Mouse (Mus musculus) midbrain, embryonic 15.5 days (tissue): ENCODE results near the gene Adprm. TPM values are rescaled to one million over a fixed set of nuclear protein-coding genes. Genes with fewer than 3 reads are reported as not detected.
A peak's percentile ranks its signal among the peaks of the same experiment; 100 is the strongest.
"Not testable (repeated sequence)": the region's sequence is repeated elsewhere in the genome, so short reads cannot be mapped to it uniquely, and the experiment has no call there.

Experiments used
- ATAC-seq: fragments of 200-750 bp; cut with Nextera tagmentation; replicated peaks from 2 replicates; pipeline ENCODE4 v1.8.0; 2017; ENCODE audit warnings: moderate TSS enrichment
- H3K27ac ChIP-seq: fragments of 300-500 bp; sonication (generic); 2 replicates; pipeline ENCODE4 v1.5.1; 2015; ENCODE audit warnings: mild to moderate bottlenecking, inconsistent platforms
- H3K27me3 ChIP-seq: fragments of 300-500 bp; sonication (generic); replicated peaks from 2 replicates; pipeline ENCODE4 v1.6.1; 2015; ENCODE audit warnings: inconsistent platforms
- H3K36me3 ChIP-seq: fragments of 300-500 bp; sonication (generic); replicated peaks from 2 replicates; pipeline ENCODE4 v1.6.1; 2015; ENCODE audit warnings: inconsistent platforms
- H3K4me1 ChIP-seq: fragments of 300-500 bp; sonication (generic); 2 replicates; pipeline ENCODE4 v1.6.1; 2015; ENCODE audit warnings: inconsistent platforms
- H3K4me2 ChIP-seq: fragments of 300-500 bp; sonication (generic); 2 replicates; pipeline ENCODE4 v1.6.1; 2015; ENCODE audit warnings: inconsistent platforms, mild to moderate bottlenecking, moderate library complexity
- H3K4me3 ChIP-seq: fragments of 300-500 bp; sonication (generic); 2 replicates; pipeline ENCODE4 v1.5.1; 2015; ENCODE audit warnings: mild to moderate bottlenecking, inconsistent platforms
- H3K9ac ChIP-seq: fragments of 300-500 bp; sonication (generic); 2 replicates; pipeline ENCODE4 v1.6.1; 2015; ENCODE audit warnings: mild to moderate bottlenecking, inconsistent platforms
- H3K9me3 ChIP-seq: fragments of 300-500 bp; sonication (generic); 2 replicates; pipeline ENCODE4 v1.6.1; 2016; ENCODE audit warnings: inconsistent platforms
- WGBS: fragments of 180-500 bp; shearing (Covaris S2); methylation state at CpG from one replicate; pipeline ENCODE4 v1.1.7; 2015; ENCODE audit warnings: mixed read lengths; 5-methylcytosine and 5-hydroxymethylcytosine counted together
- polyA plus RNA-seq: library from polyadenylated mRNA; unstranded; fragments of >200 nt; fragmentation: Nextera tagmentation; extraction: Ambion mirVana; gene quantifications from 2 replicates; pipeline ENCODE4 v1.2.1, GENCODE M21; 2015

The Adprm gene
- 32.4 and 35.3 TPM in 2 replicates for polyA plus RNA-seq

DNA sequence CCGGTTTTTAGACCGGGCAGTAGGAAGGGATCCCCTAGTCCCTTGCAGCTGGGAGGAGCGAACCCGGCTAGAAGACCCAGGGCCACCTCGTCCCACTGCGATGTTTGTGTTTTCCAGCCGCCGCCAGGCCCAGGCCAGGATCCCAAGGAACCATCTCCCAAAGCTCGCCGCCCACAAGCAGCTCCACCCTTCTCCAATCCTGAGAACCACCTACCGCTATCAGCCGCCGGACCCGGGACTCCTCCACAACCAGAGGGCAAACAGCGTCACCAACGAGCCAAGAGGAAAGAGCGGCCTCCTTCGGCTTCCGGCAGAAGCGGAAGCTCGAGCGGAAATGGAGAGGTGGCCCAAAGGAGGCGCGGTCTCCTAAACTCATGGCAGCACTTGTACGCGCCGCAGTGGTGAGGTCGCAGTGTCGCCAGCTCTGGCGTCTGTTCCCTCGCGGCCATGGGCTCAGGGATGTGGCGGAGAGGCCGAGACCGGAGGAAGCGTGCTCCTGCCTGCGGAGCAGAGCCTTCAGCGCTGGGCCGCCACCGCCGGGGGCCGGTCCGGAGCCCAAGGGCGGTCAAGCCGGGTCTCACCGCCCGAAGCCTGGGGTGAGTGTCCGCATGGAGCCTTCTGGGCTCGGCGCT, at the start of gene Adprm, which contains the start of gene Sco1:
Gene Adprm (minus strand): TSS at position 274 of the 632 bp plus-strand sequence.
Gene Sco1 (plus strand): TSS at position 350 of the 632 bp plus-strand sequence.
- H3K27me3 ChIP-seq = no peaks in the 10 kb centered on the region
- H3K4me2 ChIP-seq = peak within 1 kb of the TSS; percentile 62
- H3K9ac ChIP-seq = peak within 1 kb of the TSS; percentile 85
- ATAC-seq = peak; percentile 98
- H3K9me3 ChIP-seq = no peaks in the 10 kb centered on the region
- peaks cover 24% of the 10 kb centered on the region for H3K4me1 ChIP-seq
- H3K4me3 ChIP-seq = peak within 1 kb of the TSS; percentile 67
- peaks cover 11% of the 10 kb centered on the region; the same call in 1 of the 2 replicates for H3K36me3 ChIP-seq
- WGBS = under 1% methylated on average over 50 of the region's 50 CpGs
- H3K27ac ChIP-seq = peak within 1 kb of the TSS; percentile 86

DNA sequence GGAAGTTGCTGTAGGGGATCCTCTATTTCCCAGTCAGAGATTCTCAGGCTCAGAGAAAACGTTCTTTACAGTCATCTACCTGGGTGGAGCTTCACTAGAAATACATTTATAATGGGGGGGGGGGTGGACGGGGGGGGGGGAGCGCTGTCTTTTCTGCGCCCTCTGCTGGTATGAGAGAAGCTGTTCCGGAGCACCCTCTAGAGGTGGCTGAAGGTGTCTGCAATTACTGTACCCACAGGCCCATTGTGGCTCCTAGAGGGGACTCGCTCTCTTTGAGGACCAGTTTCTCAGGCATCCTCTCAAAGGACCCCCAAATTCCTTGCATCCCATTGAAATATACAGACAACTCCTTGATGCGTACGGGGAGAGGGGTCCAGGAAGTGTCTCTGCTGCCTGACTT, 49.3 kb upstream of the Adprm start:
- 30% methylated on average over 8 of the region's 8 CpGs for WGBS
- H3K4me1 ChIP-seq = no peaks in the 10 kb centered on the region
- H3K4me3 ChIP-seq = no peak overlapping the region
- H3K27me3 ChIP-seq = no peaks in the 10 kb centered on the region
- no peak overlapping the region for H3K27ac ChIP-seq
- H3K9ac ChIP-seq = no peak overlapping the region
- no peak for ATAC-seq
- H3K9me3 ChIP-seq = no peaks in the 10 kb centered on the region
- H3K36me3 ChIP-seq = no peaks in the 10 kb centered on the region
- H3K4me2 ChIP-seq = no peak overlapping the region

DNA sequence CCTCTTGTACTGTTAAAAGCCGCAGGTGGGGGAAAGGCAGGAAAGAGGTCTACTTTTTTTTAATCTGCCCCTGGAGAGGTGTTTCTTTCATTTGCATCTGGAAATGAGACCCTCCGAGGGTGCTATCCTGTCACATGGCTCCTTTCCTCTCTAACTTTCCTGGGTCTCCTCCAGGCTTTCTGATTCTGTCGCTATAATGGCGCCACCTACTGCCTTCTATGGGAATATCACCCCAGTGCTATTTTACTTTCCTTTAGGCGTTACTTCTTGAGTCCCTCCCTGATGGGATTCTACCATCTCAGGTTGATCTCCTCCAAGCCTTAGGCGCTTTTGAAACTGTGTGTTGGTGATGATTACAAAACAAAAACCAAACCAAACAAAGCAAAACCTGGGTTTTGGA, 47.8 kb upstream of the Adprm start:
- 40% methylated on average over 6 of the region's 6 CpGs for WGBS
- Histone ChIP-seq H3K27me3 (no peaks in the 10 kb centered on the region), H3K4me1 (no peaks in the 10 kb centered on the region), H3K36me3 (no peaks in the 10 kb centered on the region), H3K9me3 (no peaks in the 10 kb centered on the region), H3K27ac (no peak overlapping the region), H3K4me2 (no peak overlapping the region), H3K9ac (no peak overlapping the region), H3K4me3 (no peak overlapping the region)
- ATAC-seq = no peak

DNA sequence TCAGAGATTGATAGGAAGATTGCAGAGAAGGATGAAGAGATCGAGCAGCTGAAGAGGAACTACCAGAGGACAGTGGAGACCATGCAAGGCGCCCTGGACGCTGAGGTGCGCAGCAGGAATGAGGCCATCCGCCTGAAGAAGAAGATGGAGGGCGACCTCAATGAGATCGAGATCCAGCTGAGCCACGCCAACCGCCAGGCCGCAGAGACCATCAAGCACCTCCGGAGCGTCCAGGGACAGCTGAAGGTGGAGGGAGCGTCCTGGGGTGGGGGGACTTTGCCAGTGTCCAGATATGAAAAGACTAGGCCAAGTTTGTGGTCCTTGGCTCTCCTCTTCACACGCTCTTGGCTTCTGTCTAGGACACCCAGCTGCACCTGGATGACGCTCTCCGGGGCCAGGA, 46.8 kb upstream of the Adprm start:
- Histone ChIP-seq H3K27me3 (no peaks in the 10 kb centered on the region), H3K27ac (no peak overlapping the region), H3K4me2 (no peak overlapping the region), H3K36me3 (no peaks in the 10 kb centered on the region), H3K4me1 (no peaks in the 10 kb centered on the region), H3K4me3 (no peak overlapping the region), H3K9me3 (no peaks in the 10 kb centered on the region), H3K9ac (no peak overlapping the region)
- ATAC-seq = no peak
- 96% methylated on average over 16 of the region's 16 CpGs for WGBS

DNA sequence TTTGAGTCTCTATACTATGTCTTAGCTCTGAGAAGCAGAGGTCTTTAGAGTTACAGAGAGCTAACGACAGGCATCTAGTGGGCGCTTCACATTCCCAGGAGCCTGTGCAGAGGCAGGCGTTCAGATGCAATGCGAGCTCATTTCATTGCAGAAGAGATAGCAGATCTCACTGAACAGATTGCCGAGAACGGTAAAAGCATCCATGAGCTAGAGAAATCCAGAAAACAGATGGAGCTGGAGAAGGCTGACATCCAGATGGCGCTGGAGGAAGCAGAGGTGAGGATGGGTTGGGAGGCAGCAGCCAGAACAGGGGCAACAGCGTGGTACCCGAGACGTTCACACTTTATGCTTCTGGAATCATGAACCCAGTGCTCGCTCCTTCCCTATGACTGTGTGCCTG, 46.0 kb upstream of the Adprm start:
- Histone ChIP-seq H3K36me3 (no peaks in the 10 kb centered on the region), H3K27me3 (no peaks in the 10 kb centered on the region), H3K4me1 (no peaks in the 10 kb centered on the region), H3K4me3 (no peak overlapping the region), H3K9ac (no peak overlapping the region), H3K4me2 (no peak overlapping the region), H3K27ac (no peak overlapping the region), H3K9me3 (no peaks in the 10 kb centered on the region)
- no peak for ATAC-seq
- 88% methylated on average over 11 of the region's 11 CpGs for WGBS

DNA sequence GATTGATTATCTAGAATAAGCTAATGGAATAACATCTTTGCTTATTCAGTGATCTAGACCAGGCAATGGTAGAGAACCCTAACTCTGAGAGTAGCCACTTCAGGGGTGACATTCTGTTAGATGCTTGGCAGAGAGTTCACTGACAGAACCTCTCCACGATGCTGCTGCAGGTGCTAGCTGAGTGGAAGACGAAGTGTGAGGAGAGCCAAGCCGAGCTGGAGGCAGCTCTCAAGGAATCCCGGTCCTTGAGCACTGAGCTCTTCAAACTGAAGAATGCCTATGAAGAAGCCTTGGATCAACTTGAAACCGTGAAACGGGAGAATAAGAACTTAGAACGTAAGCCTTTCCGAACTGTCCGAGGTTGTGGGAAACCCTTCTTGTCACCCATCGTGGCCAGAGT, 45.3 kb upstream of the Adprm start:
- Histone ChIP-seq H3K9me3 (no peaks in the 10 kb centered on the region), H3K4me1 (no peaks in the 10 kb centered on the region), H3K4me3 (no peak overlapping the region), H3K27me3 (no peaks in the 10 kb centered on the region), H3K9ac (no peak overlapping the region), H3K4me2 (no peak overlapping the region), H3K36me3 (no peaks in the 10 kb centered on the region), H3K27ac (no peak overlapping the region)
- ATAC-seq = no peak
- WGBS = 90% methylated on average over 10 of the region's 10 CpGs

DNA sequence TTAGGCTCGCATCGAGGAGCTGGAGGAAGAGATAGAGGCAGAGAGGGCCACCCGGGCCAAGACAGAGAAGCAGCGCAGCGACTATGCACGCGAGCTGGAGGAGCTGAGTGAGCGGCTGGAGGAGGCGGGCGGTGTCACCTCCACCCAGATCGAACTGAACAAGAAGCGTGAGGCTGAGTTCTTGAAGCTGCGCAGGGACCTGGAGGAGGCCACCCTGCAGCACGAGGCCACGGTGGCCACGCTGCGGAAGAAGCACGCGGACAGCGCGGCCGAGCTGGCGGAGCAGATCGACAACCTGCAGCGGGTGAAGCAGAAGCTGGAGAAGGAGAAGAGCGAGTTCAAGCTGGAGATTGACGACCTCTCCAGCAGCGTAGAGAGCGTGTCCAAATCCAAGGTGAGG, 42.1 kb upstream of the Adprm start:
- H3K36me3 ChIP-seq = no peaks in the 10 kb centered on the region
- WGBS = 81% methylated on average over 29 of the region's 29 CpGs

DNA sequence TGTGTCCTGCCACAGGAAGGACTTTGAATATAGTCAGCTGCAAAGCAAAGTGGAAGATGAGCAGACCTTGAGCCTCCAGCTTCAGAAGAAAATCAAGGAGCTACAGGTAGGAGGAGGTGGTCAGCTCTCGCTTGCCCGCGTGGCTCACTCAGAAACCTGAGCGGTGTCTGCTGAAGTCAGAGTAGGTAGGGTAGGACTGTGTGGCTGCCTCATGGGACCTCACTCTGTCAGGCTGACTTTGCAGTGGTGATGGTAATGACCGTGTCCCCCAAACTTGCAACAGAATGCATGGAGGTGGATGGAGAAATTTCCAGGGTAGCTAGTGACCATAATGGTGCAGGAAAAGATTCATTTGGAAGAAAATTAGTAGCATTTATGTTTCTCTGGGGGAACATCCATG, 41.3 kb upstream of the Adprm start:
- no peaks in the 10 kb centered on the region for H3K4me1 ChIP-seq
- no peak overlapping the region for H3K4me3 ChIP-seq
- WGBS = 97% methylated on average over 5 of the region's 5 CpGs
- H3K27ac ChIP-seq = no peak overlapping the region
- no peaks in the 10 kb centered on the region for H3K36me3 ChIP-seq
- no peaks in the 10 kb centered on the region for H3K27me3 ChIP-seq
- H3K9me3 ChIP-seq = no peaks in the 10 kb centered on the region
- H3K4me2 ChIP-seq = no peak overlapping the region
- ATAC-seq = no peak
- H3K9ac ChIP-seq = no peak overlapping the region

More for the DNA sequence above, 42.1 kb upstream of the Adprm start:
- no peak overlapping the region for H3K9ac ChIP-seq
- no peak overlapping the region for H3K27ac ChIP-seq
- H3K4me2 ChIP-seq = no peak overlapping the region
- H3K4me3 ChIP-seq = no peak overlapping the region
- ATAC-seq = no peak
- no peaks in the 10 kb centered on the region for H3K9me3 ChIP-seq
- H3K4me1 ChIP-seq = no peaks in the 10 kb centered on the region
- no peaks in the 10 kb centered on the region for H3K27me3 ChIP-seq

DNA sequence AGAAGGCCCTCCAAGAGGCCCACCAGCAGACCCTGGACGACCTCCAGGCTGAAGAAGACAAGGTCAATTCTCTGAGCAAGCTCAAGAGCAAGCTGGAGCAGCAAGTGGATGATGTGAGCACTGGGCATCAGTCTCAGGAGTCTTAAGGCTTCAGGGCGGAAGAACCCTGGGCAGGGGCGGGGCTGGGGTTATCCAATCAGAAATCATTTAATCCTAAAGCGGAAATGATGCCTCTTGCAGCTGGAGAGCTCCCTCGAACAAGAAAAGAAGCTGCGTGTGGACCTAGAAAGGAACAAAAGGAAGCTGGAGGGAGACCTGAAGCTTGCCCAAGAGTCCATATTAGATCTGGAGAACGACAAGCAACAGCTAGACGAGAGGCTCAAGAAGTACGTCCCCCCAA, 40.8 kb upstream of the Adprm start:
- Histone ChIP-seq H3K27ac (no peak overlapping the region), H3K9me3 (no peaks in the 10 kb centered on the region), H3K27me3 (no peaks in the 10 kb centered on the region), H3K36me3 (no peaks in the 10 kb centered on the region), H3K9ac (no peak overlapping the region), H3K4me1 (no peaks in the 10 kb centered on the region), H3K4me2 (no peak overlapping the region), H3K4me3 (no peak overlapping the region)
- 82% methylated on average over 9 of the region's 9 CpGs for WGBS
- ATAC-seq = no peak

DNA sequence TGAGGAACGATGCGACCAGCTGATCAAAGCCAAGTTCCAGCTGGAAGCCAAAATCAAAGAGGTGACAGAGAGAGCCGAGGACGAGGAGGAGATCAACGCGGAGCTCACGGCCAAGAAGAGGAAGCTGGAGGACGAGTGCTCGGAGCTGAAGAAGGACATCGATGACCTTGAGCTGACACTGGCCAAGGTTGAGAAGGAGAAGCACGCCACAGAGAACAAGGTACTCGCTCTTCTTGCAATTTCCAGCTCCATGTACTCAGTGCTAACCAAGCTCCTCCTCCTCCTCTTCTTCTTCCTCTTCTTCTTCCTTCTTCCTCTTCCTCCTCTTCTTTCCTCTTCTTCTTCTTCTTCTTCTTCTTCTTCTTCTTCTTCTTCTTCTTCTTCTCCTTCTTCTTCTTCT, 40.0 kb upstream of the Adprm start:
- not testable (repeated sequence) for H3K9me3 ChIP-seq, ATAC-seq, H3K4me1 ChIP-seq, H3K36me3 ChIP-seq, H3K27ac ChIP-seq, H3K27me3 ChIP-seq, H3K4me3 ChIP-seq, H3K9ac ChIP-seq, H3K4me2 ChIP-seq
- WGBS = 94% methylated on average over 12 of the region's 12 CpGs

DNA sequence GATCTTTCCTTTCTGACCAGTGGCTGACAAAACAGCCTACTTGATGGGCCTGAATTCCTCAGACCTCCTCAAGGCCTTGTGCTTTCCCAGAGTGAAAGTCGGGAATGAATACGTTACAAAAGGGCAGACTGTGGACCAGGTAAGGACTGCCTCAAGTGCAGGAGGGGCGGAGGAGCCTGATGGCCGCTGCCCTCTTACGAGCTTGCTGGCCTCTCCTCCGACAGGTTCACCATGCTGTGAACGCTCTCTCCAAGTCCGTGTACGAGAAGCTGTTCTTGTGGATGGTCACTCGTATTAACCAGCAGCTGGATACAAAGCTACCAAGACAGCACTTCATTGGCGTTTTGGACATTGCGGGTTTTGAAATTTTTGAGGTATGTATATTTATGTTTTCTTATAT, 34.8 kb upstream of the Adprm start:
- Histone ChIP-seq H3K9me3 (no peaks in the 10 kb centered on the region), H3K4me2 (no peak overlapping the region), H3K27me3 (peaks cover 12% of the 10 kb centered on the region), H3K27ac (no peak overlapping the region), H3K9ac (no peak overlapping the region), H3K4me1 (no peaks in the 10 kb centered on the region), H3K36me3 (no peaks in the 10 kb centered on the region), H3K4me3 (no peak overlapping the region)
- no peak for ATAC-seq
- WGBS = 87% methylated on average over 12 of the region's 12 CpGs

DNA sequence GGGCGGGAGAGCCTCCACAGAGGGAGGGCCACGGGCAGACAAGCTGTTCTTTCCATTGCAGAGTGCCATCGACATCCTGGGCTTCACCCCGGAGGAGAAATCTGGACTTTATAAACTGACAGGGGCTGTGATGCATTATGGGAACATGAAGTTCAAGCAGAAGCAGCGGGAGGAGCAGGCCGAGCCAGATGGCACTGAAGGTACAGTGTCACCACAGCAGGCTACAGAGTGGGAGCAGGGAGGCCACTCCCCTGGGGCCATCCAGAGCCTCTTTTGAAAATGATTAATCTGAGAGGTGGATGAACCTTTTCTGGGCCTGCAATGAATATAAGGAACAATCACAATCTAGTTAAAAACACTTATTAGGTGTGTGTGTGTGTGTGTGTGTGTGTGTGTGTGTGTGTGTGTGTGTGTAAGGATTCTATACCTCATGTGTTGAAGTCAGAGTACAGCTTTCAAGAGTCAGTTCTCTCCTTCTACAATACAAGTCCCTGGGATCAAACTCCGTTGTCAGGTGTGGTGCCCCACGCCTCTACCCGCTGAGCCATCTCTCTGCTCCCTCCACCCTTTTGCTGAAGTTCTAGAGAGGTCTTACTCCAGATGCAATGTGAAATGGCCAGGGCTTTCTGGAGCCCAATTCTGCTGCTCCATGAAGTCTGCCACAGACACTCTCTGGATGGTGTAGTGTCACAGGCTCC, 34.2 kb upstream of the Adprm start:
- H3K4me3 ChIP-seq = no peak overlapping the region
- ATAC-seq = no peak
- no peak overlapping the region for H3K9ac ChIP-seq
- no peak overlapping the region for H3K4me2 ChIP-seq
- H3K36me3 ChIP-seq = no peaks in the 10 kb centered on the region
- 62% methylated on average over 9 of the region's 9 CpGs for WGBS
- no peak overlapping the region for H3K27ac ChIP-seq
- H3K9me3 ChIP-seq = no peaks in the 10 kb centered on the region
- peaks cover 12% of the 10 kb centered on the region for H3K27me3 ChIP-seq
- H3K4me1 ChIP-seq = no peaks in the 10 kb centered on the region

DNA sequence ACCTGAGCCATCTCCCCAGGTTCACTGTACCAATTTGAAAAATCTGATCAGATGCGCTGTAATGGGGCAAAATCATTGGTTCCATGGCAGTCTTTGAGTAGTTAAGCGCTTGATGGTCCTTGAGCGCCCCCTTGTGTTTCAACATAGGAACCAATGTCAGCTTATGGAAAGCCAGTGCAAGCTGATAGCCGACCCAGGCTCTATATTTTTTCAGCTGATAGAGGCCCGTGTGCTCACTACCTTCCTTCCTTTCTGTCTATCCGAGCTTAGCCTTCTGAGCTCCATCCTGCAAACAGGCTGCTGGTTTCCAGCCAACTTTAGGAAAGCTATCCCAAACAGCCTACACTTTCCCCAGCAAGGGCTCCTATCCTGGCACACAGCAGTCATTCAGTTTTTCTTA, 33.1 kb upstream of the Adprm start:
- WGBS = 3% methylated on average over 6 of the region's 6 CpGs
- no peak overlapping the region for H3K4me3 ChIP-seq
- H3K36me3 ChIP-seq = no peaks in the 10 kb centered on the region
- no peaks in the 10 kb centered on the region for H3K9me3 ChIP-seq
- no peak; the same call in 1 of the 2 replicates for ATAC-seq
- peaks cover 12% of the 10 kb centered on the region for H3K27me3 ChIP-seq
- no peaks in the 10 kb centered on the region for H3K4me1 ChIP-seq
- H3K9ac ChIP-seq = no peak overlapping the region
- no peak overlapping the region for H3K27ac ChIP-seq
- H3K4me2 ChIP-seq = no peak overlapping the region
